Mouse (Mus musculus): ENCODE data around the gene Grhl1.

Gene Grhl1

GRCm38 (mm10) chr12:24650415-24651062 lies 78.5 kb downstream of the Grhl1 start:
- no peak for DNase-seq

GRCm38 (mm10) chr12:24651063-24651557 lies 79.0 kb downstream of the Grhl1 start, which contains the start of gene Klf11:
Gene Klf11, plus strand, starts transcription at chr12:24651274.
- DNase-seq: peak; percentile 94 to 97

GRCm38 (mm10) chr12:24651642-24652342 lies 79.7 kb downstream of the Grhl1 start:
- peak; percentile 70 to 80 for DNase-seq

DNA sequence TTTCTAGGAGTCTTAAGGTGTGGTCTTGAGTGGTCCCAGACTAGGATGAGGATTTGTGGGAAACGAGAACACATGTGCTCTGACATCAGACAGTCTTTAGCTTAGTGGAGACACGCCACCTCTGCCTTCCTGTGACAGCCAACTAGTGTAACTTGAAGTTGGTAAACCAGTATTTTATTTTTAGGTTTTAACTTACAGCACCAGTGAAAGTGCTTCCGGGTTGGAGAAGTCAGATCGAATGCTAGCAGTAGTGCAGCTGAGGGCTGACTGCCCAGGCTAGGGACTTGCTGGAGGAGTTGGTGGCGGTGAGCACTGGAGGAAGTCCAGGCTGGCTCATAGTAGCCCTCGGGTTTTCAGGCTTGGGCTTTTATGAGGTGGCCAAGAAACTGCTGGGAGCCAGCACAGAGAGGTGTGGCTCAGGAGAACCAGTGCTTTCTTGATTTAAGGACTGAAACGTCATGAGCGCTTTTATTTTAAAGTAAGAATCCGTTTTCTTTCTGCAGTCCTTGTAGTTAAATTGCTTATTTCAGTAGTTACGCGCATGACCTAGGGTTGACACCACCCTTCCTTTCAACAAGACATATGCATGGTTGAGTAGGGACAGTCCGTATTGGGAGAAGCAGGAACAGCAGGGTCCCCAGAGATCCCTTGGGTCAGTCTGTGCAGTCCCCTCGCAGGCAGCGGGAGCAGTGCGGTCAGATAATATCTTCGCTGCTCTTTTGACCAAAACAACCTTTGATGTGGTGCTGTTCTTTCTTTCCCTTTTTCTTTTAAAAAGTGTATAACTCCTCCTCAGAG lies 82.2 kb downstream of the Grhl1 start:
- DNase-seq: no peak

DNA sequence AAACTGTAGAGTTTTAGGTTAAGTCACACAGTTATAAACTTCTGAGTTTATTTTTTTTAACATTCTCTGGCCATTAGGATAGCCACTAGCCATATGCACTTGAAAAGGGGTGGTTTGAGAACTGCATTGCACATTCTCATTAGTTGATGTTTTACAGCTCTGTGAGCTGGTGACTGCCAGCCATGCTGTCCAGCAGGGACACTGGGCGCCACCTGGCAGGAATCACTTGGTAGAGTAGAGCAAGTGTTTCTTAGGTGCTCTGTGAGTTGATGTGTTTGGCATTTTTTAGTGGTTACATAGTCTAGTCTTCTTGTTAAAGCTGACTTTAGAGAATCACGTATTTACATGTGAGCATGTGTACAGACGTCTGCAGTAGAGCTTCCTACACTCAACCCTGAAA lies 84.4 kb downstream of the Grhl1 start:
- DNase-seq: no peak

- DNase-seq: no peak
Measured at GRCm38 (mm10) chr12:24658998-24659397, 86.9 kb downstream of the Grhl1 start.

DNA sequence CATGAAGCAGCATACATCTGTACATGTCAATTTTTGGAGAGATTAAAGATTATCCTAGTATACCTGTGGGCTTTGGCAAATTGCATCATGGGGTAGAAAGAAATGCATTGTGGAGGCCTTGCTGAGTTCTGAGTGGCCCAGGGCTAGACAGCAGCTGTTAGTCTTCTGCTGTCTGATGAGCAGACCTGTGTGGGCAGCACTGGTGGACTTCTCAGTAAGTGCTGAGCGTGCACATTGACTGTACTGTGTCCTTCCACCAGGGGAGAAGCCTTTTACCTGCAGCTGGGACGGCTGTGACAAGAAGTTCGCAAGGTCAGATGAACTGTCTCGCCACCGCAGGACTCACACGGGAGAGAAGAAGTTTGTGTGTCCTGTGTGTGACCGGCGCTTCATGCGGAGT lies 87.8 kb downstream of the Grhl1 start:
- DNase-seq: no peak

DNA sequence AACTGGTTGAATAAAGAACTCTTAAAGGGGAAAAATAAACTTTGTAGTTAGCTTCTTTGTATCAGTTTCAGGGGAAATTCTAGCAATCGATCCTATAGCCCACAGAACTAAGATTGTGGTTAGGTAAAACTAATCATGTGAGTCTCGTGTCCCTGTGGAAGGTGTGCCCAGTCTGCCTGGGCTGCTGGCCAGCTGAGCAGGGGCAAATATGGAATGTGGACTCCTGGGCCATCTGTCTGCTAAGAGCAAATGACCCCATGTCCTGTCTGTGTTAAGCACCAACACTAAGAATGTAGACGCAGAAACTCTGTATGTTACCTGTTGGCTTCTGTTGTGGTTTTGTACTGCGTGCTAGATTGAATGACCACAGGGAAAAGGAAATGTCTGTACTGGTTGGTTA lies 89.0 kb downstream of the Grhl1 start:
- DNase-seq: no peak

DNA sequence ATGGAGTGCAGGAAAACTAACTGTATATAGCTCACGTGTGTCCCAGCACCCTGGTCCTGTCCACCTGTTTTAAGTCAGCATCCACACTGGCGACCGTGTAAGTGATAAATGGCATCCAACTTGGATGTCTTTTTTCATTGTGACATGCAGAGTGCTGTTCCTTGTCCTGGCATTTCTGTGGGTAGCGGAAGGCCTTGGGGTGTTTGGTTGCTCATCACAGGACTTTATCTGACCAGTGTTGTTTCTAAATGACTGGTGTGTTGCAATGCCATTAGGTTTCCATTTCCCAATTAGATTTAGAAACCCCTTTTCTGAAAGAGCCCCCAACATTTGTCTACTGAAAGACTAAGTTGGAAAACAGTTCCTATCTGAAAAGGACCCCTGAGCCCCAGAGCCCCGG lies 90.0 kb downstream of the Grhl1 start:
- no peak for DNase-seq
